Mouse (Mus musculus) kidney, embryonic 14.5 days (tissue): ENCODE measurements around the gene Ntf5. TPM values are rescaled to one million over a fixed set of nuclear protein-coding genes. Genes with fewer than 3 reads are reported as not detected.

Experiments used
- ATAC-seq: fragments of 200-750 bp; cut with Nextera tagmentation; 2 replicates; pipeline ENCODE4 v1.8.0; 2017; ENCODE audit warnings: moderate number of reproducible peaks, mild to moderate bottlenecking, moderate TSS enrichment, moderate library complexity; ENCODE audit not compliant: low FRiP score, low TSS enrichment
- H3K27ac ChIP-seq: fragments of 300-500 bp; sonication (generic); 2 replicates; pipeline ENCODE4 v1.5.1; 2014; ENCODE audit warnings: low read depth, mild to moderate bottlenecking, low read length, moderate library complexity, mixed read lengths
- H3K27me3 ChIP-seq: fragments of 300-500 bp; sonication (generic); 2 replicates; pipeline ENCODE4 v1.6.1; 2014; ENCODE audit warnings: mild to moderate bottlenecking, low read length; ENCODE audit not compliant: control insufficient read depth, insufficient read depth
- H3K36me3 ChIP-seq: fragments of 300-500 bp; sonication (generic); 2 replicates; pipeline ENCODE4 v1.6.1; 2014; ENCODE audit warnings: low read length, mixed read lengths; ENCODE audit not compliant: control insufficient read depth, insufficient read depth
- H3K4me1 ChIP-seq: fragments of 300-500 bp; sonication (generic); 2 replicates; pipeline ENCODE4 v1.6.1; 2014; ENCODE audit warnings: low read length, mixed read lengths; ENCODE audit not compliant: control insufficient read depth, insufficient read depth
- H3K4me2 ChIP-seq: fragments of 300-500 bp; sonication (generic); replicated peaks from 2 replicates; pipeline ENCODE4 v1.6.1; 2014; ENCODE audit warnings: low read depth, mild to moderate bottlenecking, low read length
- H3K4me3 ChIP-seq: fragments of 300-500 bp; sonication (generic); 2 replicates; pipeline ENCODE4 v1.5.1; 2014; ENCODE audit warnings: mild to moderate bottlenecking, low read length
- H3K9ac ChIP-seq: fragments of 300-500 bp; sonication (generic); 2 replicates; pipeline ENCODE4 v1.6.1; 2014; ENCODE audit warnings: low read depth, mild to moderate bottlenecking, low read length, moderate library complexity
- H3K9me3 ChIP-seq: fragments of 300-500 bp; sonication (generic); 2 replicates; pipeline ENCODE4 v1.6.1; 2016; ENCODE audit warnings: low read length; ENCODE audit not compliant: control insufficient read depth
- WGBS: fragments of 180-500 bp; shearing (Covaris S2); extraction: QIAGEN DNeasy Blood & Tissue Kit; methylation state at CpG from one replicate; pipeline ENCODE4 v1.1.7; 2014; 5-methylcytosine and 5-hydroxymethylcytosine counted together
- polyA plus RNA-seq: library from polyadenylated mRNA; unstranded; fragments of >200 nt; fragmentation: Nextera tagmentation; extraction: Ambion mirVana; gene quantifications from 2 replicates; pipeline ENCODE4 v1.2.1, GENCODE M21; 2014

Gene Ntf5
- polyA plus RNA-seq, 1 experiment from 2014 or later, result 1.4 TPM

GRCm38 (mm10) chr7:45437521-45438276 lies 24.2 kb downstream of the Ntf5 start, which contains the start of gene Ruvbl2:
Gene Ruvbl2 (minus strand): TSS chr7:45438096.
- Histone ChIP-seq H3K9ac (peak within 1 kb of the TSS; percentile 2; the same call in 1 of the 2 replicates), H3K27ac (no peak within 1 kb of the TSS)

GRCm38 (mm10) chr7:45443526-45444420 lies 30.3 kb downstream of the Ntf5 start:
- 86% methylated on average over 22 of the region's 22 CpGs for WGBS
- no peaks in the 10 kb centered on the region for H3K27me3 ChIP-seq
- H3K9ac ChIP-seq, result no peak overlapping the region
- 0 out of 2 replicates have a peak, but pooled peaks cover 3% of the 10 kb centered on the region for H3K4me1 ChIP-seq
- H3K36me3 ChIP-seq, result peaks cover 53% of the 10 kb centered on the region
- H3K27ac ChIP-seq, result no peak overlapping the region
- no peak for ATAC-seq
- no peaks in the 10 kb centered on the region for H3K9me3 ChIP-seq
- H3K4me3 ChIP-seq, result no peak overlapping the region
- H3K4me2 ChIP-seq, result no peak overlapping the region

More at GRCm38 (mm10) chr7:45437521-45438276, 24.2 kb downstream of the Ntf5 start, which contains the start of gene Ruvbl2:
- Histone ChIP-seq H3K36me3 (peaks cover 20% of the 10 kb centered on the region), H3K4me2 (peak within 1 kb of the TSS; percentile 19), H3K9me3 (no peaks in the 10 kb centered on the region), H3K4me1 (peaks cover 34% of the 10 kb centered on the region), H3K4me3 (no peak within 1 kb of the TSS), H3K27me3 (no peaks in the 10 kb centered on the region)
- WGBS, result 24% methylated on average over 19 of the region's 19 CpGs
- ATAC-seq, result no peak

GRCm38 (mm10) chr7:45446589-45446988 lies 33.1 kb downstream of the Ntf5 start:
- Histone ChIP-seq H3K36me3 (peaks cover 49% of the 10 kb centered on the region), H3K4me2 (no peak overlapping the region), H3K9me3 (no peaks in the 10 kb centered on the region)

GRCm38 (mm10) chr7:45447325-45447990 lies 34.0 kb downstream of the Ntf5 start:
- no peaks in the 10 kb centered on the region for H3K9me3 ChIP-seq
- no peak overlapping the region for H3K4me2 ChIP-seq
- ATAC-seq, result no peak
- no peaks in the 10 kb centered on the region for H3K27me3 ChIP-seq
- 0 out of 2 replicates have a peak, but pooled peaks cover 3% of the 10 kb centered on the region for H3K4me1 ChIP-seq
- no peak overlapping the region for H3K4me3 ChIP-seq
- WGBS, result 34% methylated on average over 11 of the region's 11 CpGs
- no peak overlapping the region for H3K9ac ChIP-seq
- H3K27ac ChIP-seq, result no peak overlapping the region
- peaks cover 53% of the 10 kb centered on the region for H3K36me3 ChIP-seq

More at GRCm38 (mm10) chr7:45446589-45446988, 33.1 kb downstream of the Ntf5 start:
- 0 out of 2 replicates have a peak, but pooled peaks cover 3% of the 10 kb centered on the region for H3K4me1 ChIP-seq
- H3K9ac ChIP-seq, result no peak overlapping the region
- ATAC-seq, result no peak
- no peak overlapping the region for H3K4me3 ChIP-seq
- no peak overlapping the region for H3K27ac ChIP-seq
- H3K27me3 ChIP-seq, result no peaks in the 10 kb centered on the region

GRCm38 (mm10) chr7:45449974-45450373 lies 36.5 kb downstream of the Ntf5 start:
- Histone ChIP-seq H3K27me3 (no peaks in the 10 kb centered on the region), H3K27ac (no peak overlapping the region), H3K4me2 (no peak overlapping the region), H3K36me3 (peaks cover 51% of the 10 kb centered on the region), H3K4me1 (0 out of 2 replicates have a peak, but pooled peaks cover 3% of the 10 kb centered on the region), H3K9ac (no peak overlapping the region), H3K4me3 (no peak overlapping the region), H3K9me3 (no peaks in the 10 kb centered on the region)
- 85% methylated on average over 1 of the region's 1 CpGs for WGBS
- ATAC-seq, result no peak

GRCm38 (mm10) chr7:45451344-45451982 lies 38.0 kb downstream of the Ntf5 start:
- WGBS, result 52% methylated on average over 23 of the region's 23 CpGs
- H3K36me3 ChIP-seq, result peaks cover 54% of the 10 kb centered on the region

GRCm38 (mm10) chr7:45454971-45455370 lies 41.5 kb downstream of the Ntf5 start:
- Histone ChIP-seq H3K27me3 (no peaks in the 10 kb centered on the region), H3K9me3 (no peaks in the 10 kb centered on the region), H3K4me1 (peaks cover 15% of the 10 kb centered on the region), H3K4me2 (no peak overlapping the region), H3K27ac (no peak overlapping the region), H3K4me3 (no peak overlapping the region; the same call in 1 of the 2 replicates), H3K9ac (no peak overlapping the region), H3K36me3 (peaks cover 54% of the 10 kb centered on the region)
- 91% methylated on average over 15 of the region's 15 CpGs for WGBS
- ATAC-seq, result no peak

More at GRCm38 (mm10) chr7:45451344-45451982, 38.0 kb downstream of the Ntf5 start:
- Histone ChIP-seq H3K27ac (no peak overlapping the region), H3K9me3 (no peaks in the 10 kb centered on the region), H3K4me1 (0 out of 2 replicates have a peak, but pooled peaks cover 3% of the 10 kb centered on the region), H3K27me3 (no peaks in the 10 kb centered on the region), H3K4me2 (no peak overlapping the region), H3K9ac (no peak overlapping the region), H3K4me3 (no peak overlapping the region)
- ATAC-seq, result peak; percentile 65
